Mouse (Mus musculus) CH12.LX (cell line): ENCODE measurements around the gene Pcbp2. TPM values are rescaled to one million over a fixed set of nuclear protein-coding genes. Genes with fewer than 3 reads are reported as not detected.

ENCODE experiments used
- DNase-seq: peaks from one replicate; pipeline ENCODE4 v3.0.0-alpha.2; 2013; ENCODE audit errors: extremely low read depth
- H3K27ac ChIP-seq: 2 replicates; pipeline ENCODE4 v1.5.1; 2012; ENCODE audit warnings: low read depth, mild to moderate bottlenecking, control low read depth, moderate library complexity; ENCODE audit not compliant: insufficient read depth
- H3K27me3 ChIP-seq: replicated peaks from 2 replicates; pipeline ENCODE3; 2012; ENCODE audit warnings: inconsistent platforms
- H3K36me3 ChIP-seq, 2 experiments: replicated peaks in 1 of 2; 2 replicates each; pipeline versions ENCODE3 to v1.6.1; 2012; ENCODE audit warnings: inconsistent platforms in 1 of 2, low read length in 1 of 2, mild to moderate bottlenecking in 1 of 2, mixed read lengths in 1 of 2, moderate library complexity in 1 of 2; ENCODE audit not compliant: control insufficient read depth in 1 of 2, insufficient read depth in 1 of 2
- H3K4me1 ChIP-seq, 2 experiments: 2 replicates each; pipeline ENCODE4 v1.6.1; 2012; ENCODE audit warnings: inconsistent platforms in 1 of 2, moderate library complexity in 1 of 2; ENCODE audit not compliant: insufficient read depth in 2 of 2, control insufficient read depth in 1 of 2
- H3K4me2 ChIP-seq: 2 replicates; pipeline ENCODE4 v1.6.1; 2012; ENCODE audit warnings: low read depth, mild to moderate bottlenecking, control low read depth; ENCODE audit not compliant: poor library complexity, insufficient read depth, severe bottlenecking
- H3K4me3 ChIP-seq, 3 experiments: fragments of 150-350 bp in 1 of 3; sonication (generic) in 1 of 3; replicated peaks in 1 of 3; 2 replicates each; pipeline versions ENCODE3 to v1.5.1; 2011 to 2012; ENCODE audit warnings: low read depth in 2 of 3, low read length in 2 of 3, mild to moderate bottlenecking in 2 of 3, moderate library complexity in 2 of 3, control low read depth in 1 of 3, improper control_type of control experiment in 1 of 3, inconsistent platforms in 1 of 3, mixed read lengths in 1 of 3; ENCODE audit not compliant: poor library complexity in 1 of 3
- H3K79me2 ChIP-seq: replicated peaks from 2 replicates; pipeline ENCODE4 v1.6.1; 2012; ENCODE audit warnings: mild to moderate bottlenecking, moderate library complexity; ENCODE audit not compliant: control insufficient read depth, poor library complexity, insufficient read depth, severe bottlenecking; ENCODE audit errors: extremely low read depth
- H3K9ac ChIP-seq: 2 replicates; pipeline ENCODE4 v1.6.1; 2012; ENCODE audit warnings: low read depth, mild to moderate bottlenecking, control low read depth, moderate library complexity; ENCODE audit not compliant: insufficient read depth
- H3K9me3 ChIP-seq: replicated peaks from 2 replicates; pipeline ENCODE3; 2012; ENCODE audit warnings: low read length, inconsistent platforms, mixed read lengths
- BHLHE40 ChIP-seq: IDR thresholded peaks from 2 replicates; pipeline ENCODE4 v1.6.1; 2011; ENCODE audit warnings: mild to moderate bottlenecking, low read depth, low read length, improper control_type of control experiment
- CHD1 ChIP-seq: IDR thresholded peaks from 2 replicates; pipeline ENCODE4 v1.6.1; 2012; ENCODE audit warnings: low read depth, low read length, improper control_type of control experiment, inconsistent platforms
- CHD2 ChIP-seq: IDR thresholded peaks from 2 replicates; pipeline ENCODE4 v1.6.1; 2011; ENCODE audit warnings: low read length, improper control_type of control experiment
- CTCF ChIP-seq, 2 experiments: IDR thresholded peaks in 1 of 2; conservative IDR thresholded peaks in 1 of 2; 2 replicates each; pipeline ENCODE4 v1.5.1; 2011 to 2012; ENCODE audit warnings: low read depth in 2 of 2, low read length in 2 of 2, improper control_type of control experiment in 1 of 2, inconsistent platforms in 1 of 2, mild to moderate bottlenecking in 1 of 2, moderate library complexity in 1 of 2
- E2F4 ChIP-seq: IDR thresholded peaks from 2 replicates; pipeline ENCODE4 v1.6.1; 2011; ENCODE audit warnings: low read depth, low read length, improper control_type of control experiment; ENCODE audit not compliant: insufficient replicate concordance
- ELF1 ChIP-seq: IDR thresholded peaks from 2 replicates; pipeline ENCODE4 v1.6.1; 2014; ENCODE audit warnings: low read depth, mild to moderate bottlenecking, inconsistent platforms, low read length, improper control_type of control experiment
- EP300 ChIP-seq: IDR thresholded peaks from 2 replicates; pipeline ENCODE4 v1.6.1; 2011; ENCODE audit warnings: low read length, improper control_type of control experiment
- ETS1 ChIP-seq: conservative IDR thresholded peaks from 2 replicates; pipeline ENCODE4 v1.6.1; 2012; ENCODE audit warnings: low read depth, mild to moderate bottlenecking, inconsistent platforms, low read length, improper control_type of control experiment, moderate library complexity
- GABPA ChIP-seq: IDR thresholded peaks from 2 replicates; pipeline ENCODE4 v1.6.1; 2012; ENCODE audit warnings: low read depth, low read length, improper control_type of control experiment, inconsistent platforms; ENCODE audit not compliant: insufficient replicate concordance
- HCFC1 ChIP-seq: IDR thresholded peaks from 2 replicates; pipeline ENCODE4 v1.6.1; 2012; ENCODE audit warnings: low read depth, mild to moderate bottlenecking, inconsistent platforms, low read length, improper control_type of control experiment
- IRF4 ChIP-seq: IDR thresholded peaks from 2 replicates; pipeline ENCODE4 v1.6.1; 2014; ENCODE audit warnings: low read depth, mild to moderate bottlenecking, inconsistent platforms, low read length, improper control_type of control experiment
- JUN ChIP-seq: IDR thresholded peaks from 2 replicates; pipeline ENCODE4 v1.6.1; 2011; ENCODE audit warnings: low read depth, mild to moderate bottlenecking, low read length, improper control_type of control experiment, moderate library complexity; ENCODE audit not compliant: insufficient read depth
- JUND ChIP-seq: conservative IDR thresholded peaks from 2 replicates; pipeline ENCODE4 v1.6.1; 2011; ENCODE audit warnings: low read depth, low read length, improper control_type of control experiment
- KAT2A ChIP-seq: IDR thresholded peaks from 2 replicates; pipeline ENCODE4 v1.6.1; 2012; ENCODE audit warnings: low read length, improper control_type of control experiment, inconsistent platforms; ENCODE audit not compliant: insufficient replicate concordance
- MAFK ChIP-seq: IDR thresholded peaks from 2 replicates; pipeline ENCODE4 v1.6.1; 2011; ENCODE audit warnings: low read length, improper control_type of control experiment; ENCODE audit not compliant: insufficient replicate concordance
- MAX ChIP-seq: IDR thresholded peaks from 2 replicates; pipeline ENCODE4 v1.6.1; 2011; ENCODE audit warnings: low read length, improper control_type of control experiment
- MAZ ChIP-seq: IDR thresholded peaks from 2 replicates; pipeline ENCODE4 v1.6.1; 2012; ENCODE audit warnings: low read depth, mild to moderate bottlenecking, inconsistent platforms, low read length, improper control_type of control experiment, moderate library complexity
- MEF2A ChIP-seq: IDR thresholded peaks from 2 replicates; pipeline ENCODE4 v1.6.1; 2014; ENCODE audit warnings: low read depth, mild to moderate bottlenecking, inconsistent platforms, low read length, improper control_type of control experiment, borderline replicate concordance
- MXI1 ChIP-seq: IDR thresholded peaks from 2 replicates; pipeline ENCODE4 v1.6.1; 2011; ENCODE audit warnings: mild to moderate bottlenecking, low read depth, low read length, improper control_type of control experiment
- MYC ChIP-seq: IDR thresholded peaks from 2 replicates; pipeline ENCODE4 v1.6.1; 2011; ENCODE audit warnings: low read depth, mild to moderate bottlenecking, improper control_type of control experiment, low read length
- NELFE ChIP-seq: IDR thresholded peaks from 2 replicates; pipeline ENCODE4 v1.6.1; 2011; ENCODE audit warnings: low read depth, low read length, improper control_type of control experiment
- NRF1 ChIP-seq: IDR thresholded peaks from 2 replicates; pipeline ENCODE4 v1.6.1; 2014; ENCODE audit warnings: low read depth, mild to moderate bottlenecking, inconsistent platforms, low read length, improper control_type of control experiment, moderate library complexity
- PAX5 ChIP-seq: IDR thresholded peaks from 2 replicates; pipeline ENCODE4 v1.6.1; 2012; ENCODE audit warnings: low read length, inconsistent platforms, mixed read lengths
- POLR2A ChIP-seq: IDR thresholded peaks from 2 replicates; pipeline ENCODE4 v1.6.1; 2011; ENCODE audit warnings: low read depth, mild to moderate bottlenecking, improper control_type of control experiment, low read length
- POLR2AphosphoS2 ChIP-seq: IDR thresholded peaks from 2 replicates; pipeline ENCODE4 v1.6.1; 2011; ENCODE audit warnings: low read depth, low read length, improper control_type of control experiment
- RAD21 ChIP-seq: IDR thresholded peaks from 2 replicates; pipeline ENCODE4 v1.6.1; 2011; ENCODE audit warnings: low read depth, mild to moderate bottlenecking, low read length, improper control_type of control experiment, moderate library complexity
- RCOR1 ChIP-seq: conservative IDR thresholded peaks from 2 replicates; pipeline ENCODE4 v1.6.1; 2012; ENCODE audit warnings: low read depth, mild to moderate bottlenecking, inconsistent platforms, low read length, improper control_type of control experiment
- SIN3A ChIP-seq: IDR thresholded peaks from 2 replicates; pipeline ENCODE4 v1.6.1; 2012; ENCODE audit warnings: low read length, improper control_type of control experiment, inconsistent platforms
- SMC3 ChIP-seq: IDR thresholded peaks from 2 replicates; pipeline ENCODE4 v1.6.1; 2011; ENCODE audit warnings: low read depth, low read length, improper control_type of control experiment
- TBP ChIP-seq: conservative IDR thresholded peaks from 2 replicates; pipeline ENCODE4 v1.6.1; 2011; ENCODE audit warnings: low read depth, low read length, improper control_type of control experiment
- TCF12 ChIP-seq: IDR thresholded peaks from 2 replicates; pipeline ENCODE4 v1.6.1; 2014; ENCODE audit warnings: low read depth, mild to moderate bottlenecking, inconsistent platforms, low read length, improper control_type of control experiment
- UBTF ChIP-seq: IDR thresholded peaks from 2 replicates; pipeline ENCODE4 v1.6.1; 2012; ENCODE audit warnings: low read depth, mild to moderate bottlenecking, inconsistent platforms, low read length, improper control_type of control experiment, moderate library complexity
- USF1 ChIP-seq: IDR thresholded peaks from 2 replicates; pipeline ENCODE4 v1.6.1; 2014; ENCODE audit warnings: low read depth, mild to moderate bottlenecking, inconsistent platforms, low read length, improper control_type of control experiment
- USF2 ChIP-seq: conservative IDR thresholded peaks from 2 replicates; pipeline ENCODE4 v1.6.1; 2011; ENCODE audit warnings: low read depth, low read length, improper control_type of control experiment
- ZC3H11A ChIP-seq: IDR thresholded peaks from 2 replicates; pipeline ENCODE4 v1.6.1; 2012; ENCODE audit warnings: low read depth, mild to moderate bottlenecking, inconsistent platforms, low read length, improper control_type of control experiment
- ZMIZ1 ChIP-seq: IDR thresholded peaks from 2 replicates; pipeline ENCODE4 v1.6.1; 2012; ENCODE audit warnings: low read depth, mild to moderate bottlenecking, inconsistent platforms, low read length, improper control_type of control experiment
- ZNF384 ChIP-seq: IDR thresholded peaks from 2 replicates; pipeline ENCODE4 v1.6.1; 2012; ENCODE audit warnings: low read depth, low read length, improper control_type of control experiment, inconsistent platforms
- dilution Hi-C: fragments of 300-500 bp; cut with MboI; formaldehyde crosslinking; loops from 2 replicates; pipeline ENCODE4 v1.14.3; 2020; ENCODE audit warnings: low sequenced_read_pairs; ENCODE audit not compliant: extremely low pct_unique_long_range_greater_than_20kb, extremely low pct_ligation_motif_present
- in situ Hi-C: fragments of 300-500 bp; cut with MboI; formaldehyde crosslinking; loops from 3 replicates; pipeline ENCODE4 v1.14.3; 2019; ENCODE audit warnings: low sequenced_read_pairs, low pct_ligation_motif_present, low pct_unique_long_range_greater_than_20kb, mixed read lengths
- polyA plus RNA-seq: library from polyadenylated mRNA; unstranded; fragments of >175 nt; gene quantifications from 2 replicates; pipeline ENCODE4 v1.2.1, GENCODE M21; 2012; ENCODE audit warnings: low read depth; ENCODE audit not compliant: insufficient read length
- total RNA-seq, 2 experiments: library from RNA; depleted of rRNA; stranded (reverse); fragments of 300-350 nt in 1 of 2; fragments of >200 nt in 1 of 2; gene quantifications; 2 replicates each; pipeline ENCODE4 v1.2.3; 2012 to 2014

The Pcbp2 gene
- total and polyA plus RNA-seq, 3 experiments = 281 to 1,545 (median 379) TPM

GRCm38 (mm10) chr15:102517976-102518858 is 47.9 kb downstream of the Pcbp2 start, which contains the start of gene Tarbp2:
Tarbp2 (plus strand) TSS chr15:102518192.
- DNase-seq = peak; percentile 100
- Histone ChIP-seq H3K4me3 (peak within 1 kb of the TSS; percentile 61 to 98 (median 90)), H3K9me3 (no peaks in the 10 kb centered on the region), H3K4me1 (peaks cover 3 to 34% of the 10 kb centered on the region in 2 experiments; a peak in 3 of 4 replicates), H3K79me2 (peaks cover 6% of the 10 kb centered on the region), H3K4me2 (peak within 1 kb of the TSS; percentile 87), H3K36me3 (peaks cover 23 to 28% of the 10 kb centered on the region in 2 experiments), H3K27ac (peak within 1 kb of the TSS; percentile 94), H3K9ac (peak within 1 kb of the TSS; percentile 96), H3K27me3 (peaks cover 3% of the 10 kb centered on the region)
- in situ Hi-C loops = loop anchor here (5.0 kb wide), 1 partner anchor 51 kb away; no protein-coding TSS in a partner anchor
- dilution Hi-C loops = no loop called here
- TF ChIP-seq POLR2AphosphoS2 (no peak; the same call in 1 of the 2 replicates), CTCF (conservative IDR thresholded peaks at IDR 0.05 in 1 of 2, IDR thresholded peaks at IDR 0.05 in 1 of 2; ENCODE audit: low read depth in 2 of 2, low read length in 2 of 2) (no peak), IRF4 (peak; percentile 35), PAX5 (no peak), E2F4 (peak; percentile 91; the same call in 1 of the 2 replicates), RCOR1 (no peak), KAT2A (peak; percentile 78; the same call in 1 of the 2 replicates), JUN (no peak), RAD21 (no peak), MYC (no peak; the same call in 1 of the 2 replicates), JUND (no peak), USF2 (no peak), TBP (peak; percentile 65; the same call in 1 of the 2 replicates), NRF1 (peak; percentile 88), UBTF (no peak), NELFE (peak; percentile 94), HCFC1 (peak; percentile 91), MAX (peak; percentile 62; the same call in 1 of the 2 replicates), EP300 (no peak; the same call in 1 of the 2 replicates), POLR2A (peak; percentile 90), ETS1 (no peak), USF1 (no peak; the same call in 1 of the 2 replicates), MXI1 (peak; percentile 53), MAZ (peak; percentile 17; the same call in 1 of the 2 replicates), BHLHE40 (no peak), ZNF384 (peak; percentile 97), MAFK (no peak), GABPA (no peak; the same call in 1 of the 2 replicates), SIN3A (peak; percentile 54; the same call in 1 of the 2 replicates), ZC3H11A (no peak), CHD2 (peak; percentile 80; the same call in 1 of the 2 replicates), ELF1 (peak; percentile 91), SMC3 (no peak), CHD1 (no peak), TCF12 (peak; percentile 61), MEF2A (peak; percentile 44; the same call in 1 of the 2 replicates), ZMIZ1 (peak; percentile 36)
